Mouse (Mus musculus): ENCODE data around the gene Ccnjl.

DNA sequence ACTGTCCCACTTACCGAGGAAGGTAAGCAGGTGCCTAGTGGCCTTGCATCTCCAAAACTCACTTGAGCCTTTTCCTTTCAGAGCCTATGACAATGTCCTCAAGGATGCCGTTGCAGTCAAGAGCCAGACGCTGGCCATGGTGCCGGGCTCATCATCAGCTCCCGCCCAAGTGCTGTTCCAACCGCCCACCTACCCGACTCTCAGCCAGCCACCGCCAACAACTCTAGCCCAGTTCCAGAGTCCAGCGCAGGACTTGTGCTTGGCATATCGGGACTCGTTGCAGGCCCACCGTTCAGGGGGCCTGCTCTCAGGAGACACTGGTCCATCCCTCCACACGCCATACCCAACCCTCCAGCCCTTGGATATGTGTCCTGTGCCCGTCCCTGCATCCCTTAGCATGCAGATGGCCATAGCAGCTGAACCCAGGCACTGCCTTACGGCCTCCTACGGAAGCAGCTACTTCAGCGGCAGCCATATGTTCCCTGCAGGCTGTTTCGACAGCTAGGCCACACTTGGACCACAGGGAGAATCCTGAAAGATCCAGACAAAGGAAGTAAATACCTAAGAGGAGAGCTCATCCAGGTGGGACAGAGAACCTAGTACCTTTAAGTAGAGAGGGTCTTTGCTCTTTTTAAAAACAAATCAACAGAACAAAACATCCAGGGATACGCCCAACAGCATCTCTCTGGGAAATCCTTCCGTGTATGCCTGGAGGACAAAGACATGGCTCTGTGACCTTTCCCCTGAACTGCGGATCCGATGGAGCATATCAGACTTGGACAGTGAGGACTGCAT, 56.8 kb downstream of the Ccnjl start:
- TF ChIP-seq CTCF (IDR thresholded peaks at IDR 0.05; ENCODE audit: extremely low read depth, insufficient read depth, insufficient read length, insufficient replicate concordance) (no peak), POLR2A (IDR thresholded peaks at IDR 0.05; ENCODE audit: low read depth, low read length) (no peak)

Measured in spleen, adult 2 months (tissue).